Mouse (Mus musculus): ENCODE measurements around the gene Cep131. TPM values are rescaled to one million over a fixed set of nuclear protein-coding genes. Genes with fewer than 3 reads are reported as not detected.

The Cep131 gene
- polyA plus RNA-seq, 1 experiment from 2014 or later = 11.6 TPM

GRCm38 (mm10) chr11:120048252-120048556 lies 38.4 kb downstream of the Cep131 start:
- Histone ChIP-seq H3K36me3 (ENCODE audit: control insufficient read depth, insufficient read depth, low read length) (no peaks in the 10 kb centered on the region), H3K9me3 (ENCODE audit: control insufficient read depth, low read length) (no peaks in the 10 kb centered on the region), H3K4me1 (ENCODE audit: control insufficient read depth in 2 of 2, insufficient read depth in 2 of 2, low read length in 2 of 2) (peaks cover 19 to 32% of the 10 kb centered on the region in 2 experiments), H3K4me2 (ENCODE audit: low read length) (peak overlapping the region; percentile 96), H3K27ac (replicated peaks in 1 of 2; ENCODE audit: control insufficient read depth in 1 of 2, insufficient read depth in 1 of 2, low read depth in 2 of 2, low read length in 2 of 2) (no peak overlapping the region), H3K4me3 (ENCODE audit: control insufficient read depth in 1 of 2, insufficient read depth in 1 of 2, low read depth in 1 of 2, low read length in 2 of 2) (peak overlapping the region in 1 of 2 experiments; percentile 4; a peak in 1 of 4 replicates), H3K27me3 (ENCODE audit: control insufficient read depth, insufficient read depth, low read length) (peaks cover 42% of the 10 kb centered on the region), H3K9ac (ENCODE audit: low read length) (peak overlapping the region; percentile 8; the same call in 1 of the 2 replicates)
- ATAC-seq (ENCODE audit: insufficient number of reproducible peaks, insufficient read depth, low FRiP score, low read depth) = no peak
- 5% methylated on average over 21 of the region's 23 CpGs for WGBS

- ATAC-seq (ENCODE audit: insufficient number of reproducible peaks, insufficient read depth, low FRiP score, low read depth) = no peak
- WGBS = 11% methylated on average over 23 of the region's 23 CpGs
- peaks cover 42% of the 10 kb centered on the region for H3K27me3 ChIP-seq (ENCODE audit: control insufficient read depth, insufficient read depth, low read length)
These were observed 38.9 kb downstream of the Cep131 start for GRCm38 (mm10) chr11:120047531-120048251.

GRCm38 (mm10) chr11:120046553-120047191 lies 40.0 kb downstream of the Cep131 start, which contains the start of gene Aatk:
Gene Aatk (minus strand): TSS chr11:120047167.
- Histone ChIP-seq H3K9ac (ENCODE audit: low read length) (peak within 1 kb of the TSS; percentile 70), H3K27ac (replicated peaks in 1 of 2; ENCODE audit: control insufficient read depth in 1 of 2, insufficient read depth in 1 of 2, low read depth in 2 of 2, low read length in 2 of 2) (no peak within 1 kb of the TSS), H3K9me3 (ENCODE audit: control insufficient read depth, low read length) (no peaks in the 10 kb centered on the region), H3K4me1 (ENCODE audit: control insufficient read depth in 2 of 2, insufficient read depth in 2 of 2, low read length in 2 of 2) (peaks cover 18 to 26% of the 10 kb centered on the region in 2 experiments), H3K27me3 (ENCODE audit: control insufficient read depth, insufficient read depth, low read length) (peaks cover 42% of the 10 kb centered on the region), H3K36me3 (ENCODE audit: control insufficient read depth, insufficient read depth, low read length) (no peaks in the 10 kb centered on the region), H3K4me2 (ENCODE audit: low read length) (peak within 1 kb of the TSS; percentile 96), H3K4me3 (ENCODE audit: control insufficient read depth in 1 of 2, insufficient read depth in 1 of 2, low read depth in 1 of 2, low read length in 2 of 2) (peak within 1 kb of the TSS; percentile 49 to 56)
- no peak for ATAC-seq (ENCODE audit: insufficient number of reproducible peaks, insufficient read depth, low FRiP score, low read depth)
- WGBS = 3% methylated on average over 48 of the region's 63 CpGs

More at GRCm38 (mm10) chr11:120047531-120048251, 38.9 kb downstream of the Cep131 start:
- Histone ChIP-seq H3K4me1 (ENCODE audit: control insufficient read depth in 2 of 2, insufficient read depth in 2 of 2, low read length in 2 of 2) (peaks cover 19 to 28% of the 10 kb centered on the region in 2 experiments), H3K9ac (ENCODE audit: low read length) (peak overlapping the region; percentile 70; the same call in 1 of the 2 replicates), H3K4me3 (ENCODE audit: control insufficient read depth in 1 of 2, insufficient read depth in 1 of 2, low read depth in 1 of 2, low read length in 2 of 2) (peak overlapping the region; percentile 20 to 56), H3K9me3 (ENCODE audit: control insufficient read depth, low read length) (no peaks in the 10 kb centered on the region), H3K36me3 (ENCODE audit: control insufficient read depth, insufficient read depth, low read length) (no peaks in the 10 kb centered on the region), H3K27ac (replicated peaks in 1 of 2; ENCODE audit: control insufficient read depth in 1 of 2, insufficient read depth in 1 of 2, low read depth in 2 of 2, low read length in 2 of 2) (no peak overlapping the region), H3K4me2 (ENCODE audit: low read length) (peak overlapping the region; percentile 96)

- Histone ChIP-seq H3K9ac (ENCODE audit: low read length) (no peak overlapping the region), H3K27ac (replicated peaks in 1 of 2; ENCODE audit: control insufficient read depth in 1 of 2, insufficient read depth in 1 of 2, low read depth in 2 of 2, low read length in 2 of 2) (no peak overlapping the region)
These were observed 40.6 kb downstream of the Cep131 start for GRCm38 (mm10) chr11:120045839-120046552.

GRCm38 (mm10) chr11:120045341-120045740 lies 41.3 kb downstream of the Cep131 start:
- no peak overlapping the region for H3K9ac ChIP-seq (ENCODE audit: low read length)
- H3K4me1 ChIP-seq (ENCODE audit: control insufficient read depth in 2 of 2, insufficient read depth in 2 of 2, low read length in 2 of 2) = peaks cover 16 to 27% of the 10 kb centered on the region in 2 experiments; a peak in 3 of 4 replicates
- WGBS = 69% methylated on average over 4 of the region's 4 CpGs

More at GRCm38 (mm10) chr11:120045839-120046552, 40.6 kb downstream of the Cep131 start:
- Histone ChIP-seq H3K27me3 (ENCODE audit: control insufficient read depth, insufficient read depth, low read length) (peaks cover 42% of the 10 kb centered on the region), H3K9me3 (ENCODE audit: control insufficient read depth, low read length) (no peaks in the 10 kb centered on the region), H3K4me2 (ENCODE audit: low read length) (peak overlapping the region; percentile 96), H3K4me3 (ENCODE audit: control insufficient read depth in 1 of 2, insufficient read depth in 1 of 2, low read depth in 1 of 2, low read length in 2 of 2) (peak overlapping the region in 1 of 2 experiments; percentile 56; a peak in 1 of 4 replicates), H3K36me3 (ENCODE audit: control insufficient read depth, insufficient read depth, low read length) (no peaks in the 10 kb centered on the region), H3K4me1 (ENCODE audit: control insufficient read depth in 2 of 2, insufficient read depth in 2 of 2, low read length in 2 of 2) (peaks cover 13 to 26% of the 10 kb centered on the region in 2 experiments)
- 60% methylated on average over 11 of the region's 11 CpGs for WGBS
- no peak for ATAC-seq (ENCODE audit: insufficient number of reproducible peaks, insufficient read depth, low FRiP score, low read depth)

GRCm38 (mm10) chr11:120042141-120042838 lies 44.3 kb downstream of the Cep131 start:
- H3K4me3 ChIP-seq (ENCODE audit: control insufficient read depth in 1 of 2, insufficient read depth in 1 of 2, low read depth in 1 of 2, low read length in 2 of 2) = no peak overlapping the region
- peaks cover 22% of the 10 kb centered on the region for H3K27me3 ChIP-seq (ENCODE audit: control insufficient read depth, insufficient read depth, low read length)
- H3K9ac ChIP-seq (ENCODE audit: low read length) = no peak overlapping the region; the same call in 1 of the 2 replicates
- no peak for ATAC-seq (ENCODE audit: insufficient number of reproducible peaks, insufficient read depth, low FRiP score, low read depth)
- 67% methylated on average over 7 of the region's 7 CpGs for WGBS
- H3K36me3 ChIP-seq (ENCODE audit: control insufficient read depth, insufficient read depth, low read length) = no peaks in the 10 kb centered on the region
- no peak overlapping the region for H3K4me2 ChIP-seq (ENCODE audit: low read length)
- no peaks in the 10 kb centered on the region for H3K9me3 ChIP-seq (ENCODE audit: control insufficient read depth, low read length)
- peak overlapping the region; percentile 50 to 71; a peak in 3 of 4 replicates for H3K27ac ChIP-seq (replicated peaks in 1 of 2; ENCODE audit: control insufficient read depth in 1 of 2, insufficient read depth in 1 of 2, low read depth in 2 of 2, low read length in 2 of 2)
- peaks cover 22 to 34% of the 10 kb centered on the region in 2 experiments for H3K4me1 ChIP-seq (ENCODE audit: control insufficient read depth in 2 of 2, insufficient read depth in 2 of 2, low read length in 2 of 2)

More at GRCm38 (mm10) chr11:120045341-120045740, 41.3 kb downstream of the Cep131 start:
- H3K4me3 ChIP-seq (ENCODE audit: control insufficient read depth in 1 of 2, insufficient read depth in 1 of 2, low read depth in 1 of 2, low read length in 2 of 2) = no peak overlapping the region
- no peak overlapping the region for H3K4me2 ChIP-seq (ENCODE audit: low read length)
- peaks cover 42% of the 10 kb centered on the region for H3K27me3 ChIP-seq (ENCODE audit: control insufficient read depth, insufficient read depth, low read length)
- ATAC-seq (ENCODE audit: insufficient number of reproducible peaks, insufficient read depth, low FRiP score, low read depth) = no peak
- no peak overlapping the region for H3K27ac ChIP-seq (replicated peaks in 1 of 2; ENCODE audit: control insufficient read depth in 1 of 2, insufficient read depth in 1 of 2, low read depth in 2 of 2, low read length in 2 of 2)
- H3K36me3 ChIP-seq (ENCODE audit: control insufficient read depth, insufficient read depth, low read length) = no peaks in the 10 kb centered on the region
- no peaks in the 10 kb centered on the region for H3K9me3 ChIP-seq (ENCODE audit: control insufficient read depth, low read length)
